Mouse (Mus musculus): ENCODE measurements around the gene Itfg2. TPM values are rescaled to one million over a fixed set of nuclear protein-coding genes. Genes with fewer than 3 reads are reported as not detected.

The Itfg2 gene
- total and polyA plus RNA-seq, 3 experiments = 8.0 to 45.1 (median 17.9) TPM

GRCm38 (mm10) chr6:128460321-128460720, 35.6 kb upstream of the Itfg2 start:
- Histone ChIP-seq H3K9ac (ENCODE audit: insufficient read depth, low read depth) (no peak overlapping the region), H3K79me2 (replicated peaks; ENCODE audit: control insufficient read depth, extremely low read depth, insufficient read depth, poor library complexity, severe bottlenecking) (no peaks in the 10 kb centered on the region), H3K27me3 (replicated peaks) (no peaks in the 10 kb centered on the region), H3K9me3 (replicated peaks; ENCODE audit: low read length) (no peaks in the 10 kb centered on the region), H3K4me3 (replicated peaks in 1 of 3; ENCODE audit: low read depth in 2 of 3, low read length in 2 of 3, poor library complexity in 1 of 3) (no peak overlapping the region), H3K4me2 (ENCODE audit: insufficient read depth, low read depth, poor library complexity, severe bottlenecking) (no peak overlapping the region), H3K27ac (ENCODE audit: insufficient read depth, low read depth) (no peak overlapping the region), H3K36me3 (replicated peaks in 1 of 2; ENCODE audit: control insufficient read depth in 1 of 2, insufficient read depth in 1 of 2, low read length in 1 of 2) (no peaks in the 10 kb centered on the region), H3K4me1 (ENCODE audit: control insufficient read depth in 1 of 2, insufficient read depth in 2 of 2) (peaks cover 3 to 24% of the 10 kb centered on the region in 2 experiments; a peak in 3 of 4 replicates)
- no peak for DNase-seq (ENCODE audit: extremely low read depth)
- dilution Hi-C loops (cut with MboI; ENCODE audit: extremely low pct_ligation_motif_present, extremely low pct_unique_long_range_greater_than_20kb, low sequenced_read_pairs) = no loop called here
- in situ Hi-C loops (cut with MboI; ENCODE audit: low pct_ligation_motif_present, low pct_unique_long_range_greater_than_20kb, low sequenced_read_pairs) = no loop called here
- TF ChIP-seq EP300 (IDR thresholded peaks at IDR 0.05; ENCODE audit: low read length) (peak; percentile 10; the same call in 1 of the 2 replicates), IRF4 (IDR thresholded peaks at IDR 0.05; ENCODE audit: low read depth, low read length) (no peak)

GRCm38 (mm10) chr6:128457186-128457585, 32.5 kb upstream of the Itfg2 start:
- dilution Hi-C loops (cut with MboI; ENCODE audit: extremely low pct_ligation_motif_present, extremely low pct_unique_long_range_greater_than_20kb, low sequenced_read_pairs) = no loop called here
- no peak for TF ChIP-seq TCF12 (IDR thresholded peaks at IDR 0.05; ENCODE audit: low read depth, low read length)
- no peak for TF ChIP-seq E2F4 (IDR thresholded peaks at IDR 0.05; ENCODE audit: insufficient replicate concordance, low read depth, low read length)
- no peak for TF ChIP-seq JUND (conservative IDR thresholded peaks at IDR 0.05; ENCODE audit: low read depth, low read length)
- no peak for TF ChIP-seq ZNF384 (IDR thresholded peaks at IDR 0.05; ENCODE audit: low read depth, low read length)
- no peak for TF ChIP-seq NRF1 (IDR thresholded peaks at IDR 0.05; ENCODE audit: low read depth, low read length)
- no peak for TF ChIP-seq SIN3A (IDR thresholded peaks at IDR 0.05; ENCODE audit: low read length)
- no peak for TF ChIP-seq USF2 (conservative IDR thresholded peaks at IDR 0.05; ENCODE audit: low read depth, low read length)
- no peak for TF ChIP-seq POLR2A (IDR thresholded peaks at IDR 0.05; ENCODE audit: low read depth, low read length)
- no peak for TF ChIP-seq KAT2A (IDR thresholded peaks at IDR 0.05; ENCODE audit: insufficient replicate concordance, low read length)
- no peak for TF ChIP-seq MEF2A (IDR thresholded peaks at IDR 0.05; ENCODE audit: borderline replicate concordance, low read depth, low read length)
- TF ChIP-seq HCFC1 (IDR thresholded peaks at IDR 0.05; ENCODE audit: low read depth, low read length) = no peak
- TF ChIP-seq CHD1 (IDR thresholded peaks at IDR 0.05; ENCODE audit: low read depth, low read length) = no peak
- TF ChIP-seq BHLHE40 (IDR thresholded peaks at IDR 0.05; ENCODE audit: low read depth, low read length) = no peak
- no peak for TF ChIP-seq MYC (IDR thresholded peaks at IDR 0.05; ENCODE audit: low read depth, low read length)
- no peak for TF ChIP-seq ZMIZ1 (IDR thresholded peaks at IDR 0.05; ENCODE audit: low read depth, low read length)
- no peak for TF ChIP-seq CTCF (conservative IDR thresholded peaks at IDR 0.05 in 1 of 2, IDR thresholded peaks at IDR 0.05 in 1 of 2; ENCODE audit: low read depth in 2 of 2, low read length in 2 of 2)
- no peak for TF ChIP-seq JUN (IDR thresholded peaks at IDR 0.05; ENCODE audit: insufficient read depth, low read depth, low read length)
- no peak for TF ChIP-seq MAFK (IDR thresholded peaks at IDR 0.05; ENCODE audit: insufficient replicate concordance, low read length)
- TF ChIP-seq ELF1 (IDR thresholded peaks at IDR 0.05; ENCODE audit: low read depth, low read length) = no peak
- in situ Hi-C loops (cut with MboI; ENCODE audit: low pct_ligation_motif_present, low pct_unique_long_range_greater_than_20kb, low sequenced_read_pairs) = no loop called here
- Histone ChIP-seq H3K27me3 (replicated peaks) (no peaks in the 10 kb centered on the region), H3K79me2 (replicated peaks; ENCODE audit: control insufficient read depth, extremely low read depth, insufficient read depth, poor library complexity, severe bottlenecking) (no peaks in the 10 kb centered on the region), H3K4me2 (ENCODE audit: insufficient read depth, low read depth, poor library complexity, severe bottlenecking) (no peak overlapping the region), H3K36me3 (replicated peaks in 1 of 2; ENCODE audit: control insufficient read depth in 1 of 2, insufficient read depth in 1 of 2, low read length in 1 of 2) (no peaks in the 10 kb centered on the region), H3K4me3 (replicated peaks in 1 of 3; ENCODE audit: low read depth in 2 of 3, low read length in 2 of 3, poor library complexity in 1 of 3) (no peak overlapping the region), H3K9me3 (replicated peaks; ENCODE audit: low read length) (no peaks in the 10 kb centered on the region), H3K9ac (ENCODE audit: insufficient read depth, low read depth) (no peak overlapping the region), H3K27ac (ENCODE audit: insufficient read depth, low read depth) (no peak overlapping the region), H3K4me1 (ENCODE audit: control insufficient read depth in 1 of 2, insufficient read depth in 2 of 2) (peaks cover 3 to 24% of the 10 kb centered on the region in 2 experiments; a peak in 3 of 4 replicates)
- DNase-seq (ENCODE audit: extremely low read depth) = no peak
